Mouse (Mus musculus): ENCODE results near the gene Kank2.

The Kank2 gene

DNA sequence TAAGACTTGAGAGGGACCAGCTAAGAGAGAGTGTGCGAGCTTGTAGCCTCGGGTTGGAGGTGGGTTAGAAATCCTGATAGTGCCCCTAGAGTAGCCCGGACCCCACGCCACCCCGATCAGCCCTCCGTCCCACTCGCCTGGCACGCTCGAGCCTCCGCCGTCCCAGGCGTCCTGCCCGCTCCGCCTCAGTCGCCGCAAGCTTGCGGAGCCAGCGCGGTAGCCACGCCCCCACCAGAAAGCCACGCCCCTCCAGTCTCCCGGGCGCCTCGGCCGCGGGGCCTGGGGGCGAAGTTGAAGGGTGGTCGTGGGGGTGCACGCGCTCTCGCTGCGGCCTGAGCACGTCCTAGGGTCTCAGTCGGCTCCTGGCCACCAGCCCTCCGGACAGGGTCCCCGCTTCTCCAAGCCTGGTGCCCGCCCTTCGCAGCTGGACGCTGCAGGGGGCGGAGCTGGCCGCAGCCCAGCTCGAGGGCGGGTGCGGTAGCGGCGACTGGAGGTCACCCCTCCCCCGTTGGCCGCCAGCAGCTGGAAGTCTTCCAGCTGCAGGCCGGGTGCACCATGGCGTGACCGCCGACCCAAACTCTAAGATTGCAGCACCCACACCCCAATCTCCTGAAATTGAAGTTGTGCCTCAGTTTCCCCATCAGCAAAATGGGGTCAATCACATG is at the start of gene Kank2:
Gene Kank2 (minus strand): TSS at position 400 of the 665 bp plus-strand sequence.
- in situ Hi-C loops (cut with MboI, MseI), result no loop called here

DNA sequence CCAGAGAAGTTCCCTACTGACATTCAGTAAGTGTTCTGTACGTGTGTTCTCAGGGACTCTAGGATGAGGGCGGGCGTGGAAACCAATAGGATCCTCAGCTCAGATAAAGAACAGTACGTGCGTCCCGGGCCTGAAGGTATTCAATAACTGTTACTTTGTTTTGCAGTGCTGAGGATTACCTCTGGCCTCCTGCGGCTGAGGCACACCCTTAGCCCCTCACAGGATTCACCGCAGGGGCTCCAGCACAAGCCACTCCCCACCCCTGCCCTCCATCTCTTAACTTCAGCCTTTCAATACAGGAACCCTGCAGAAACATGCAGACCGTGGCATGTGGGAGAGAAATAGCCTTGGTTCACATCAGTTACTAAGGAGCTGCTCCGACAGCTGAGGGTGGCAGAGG is 49.4 kb upstream of the Kank2 start:
- in situ Hi-C loops (cut with MboI, MseI), result no loop called here

DNA sequence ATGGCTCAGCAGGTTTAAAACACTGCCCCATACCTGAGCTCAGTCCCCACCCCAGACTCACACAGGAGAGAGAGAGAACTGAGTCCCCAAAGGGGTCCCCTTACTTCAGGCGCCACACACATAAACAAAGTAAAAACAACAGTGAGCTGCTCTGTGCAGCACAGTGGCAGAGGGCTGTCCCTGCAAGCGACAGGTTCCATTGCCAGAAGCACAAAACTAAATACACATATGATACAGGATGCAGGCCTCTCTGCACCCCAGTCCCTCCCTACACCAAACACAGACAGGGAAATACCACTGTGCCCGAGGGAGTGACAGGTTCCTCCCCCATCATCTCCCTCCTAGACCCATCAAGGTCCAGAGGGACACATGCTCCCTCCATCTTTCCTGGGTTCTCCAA is 48.9 kb upstream of the Kank2 start:
- in situ Hi-C loops (cut with MboI, MseI), result no loop called here

DNA sequence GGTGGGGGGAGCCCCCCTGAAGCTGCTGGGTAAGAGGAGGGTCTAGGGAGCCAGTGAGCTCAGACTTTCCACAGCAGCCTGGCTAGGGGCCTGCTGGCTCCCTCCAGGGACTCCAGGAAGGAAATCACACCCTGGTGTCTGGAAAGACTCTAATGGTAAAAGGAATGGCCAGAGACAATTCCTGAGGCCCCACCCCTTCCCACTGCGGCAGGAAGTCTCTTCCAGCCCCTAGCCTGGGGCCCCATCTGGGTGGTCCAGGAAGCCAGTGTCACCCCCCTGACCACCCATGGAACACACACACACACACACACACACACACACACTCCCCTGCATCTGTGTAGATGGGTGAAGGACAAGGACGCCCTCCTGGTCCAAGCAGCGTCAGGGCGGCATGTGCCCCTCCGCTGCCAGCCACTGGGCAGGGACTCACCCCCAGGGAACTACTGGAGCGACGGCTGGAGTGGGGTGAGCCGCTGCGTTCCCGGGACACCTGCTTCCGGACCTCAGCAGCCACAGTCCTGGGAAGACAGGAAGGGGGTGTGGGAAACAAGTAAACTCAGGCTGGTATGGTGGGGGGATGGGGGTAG is 48.3 kb upstream of the Kank2 start:
- in situ Hi-C loops (cut with MboI, MseI), result no loop called here

DNA sequence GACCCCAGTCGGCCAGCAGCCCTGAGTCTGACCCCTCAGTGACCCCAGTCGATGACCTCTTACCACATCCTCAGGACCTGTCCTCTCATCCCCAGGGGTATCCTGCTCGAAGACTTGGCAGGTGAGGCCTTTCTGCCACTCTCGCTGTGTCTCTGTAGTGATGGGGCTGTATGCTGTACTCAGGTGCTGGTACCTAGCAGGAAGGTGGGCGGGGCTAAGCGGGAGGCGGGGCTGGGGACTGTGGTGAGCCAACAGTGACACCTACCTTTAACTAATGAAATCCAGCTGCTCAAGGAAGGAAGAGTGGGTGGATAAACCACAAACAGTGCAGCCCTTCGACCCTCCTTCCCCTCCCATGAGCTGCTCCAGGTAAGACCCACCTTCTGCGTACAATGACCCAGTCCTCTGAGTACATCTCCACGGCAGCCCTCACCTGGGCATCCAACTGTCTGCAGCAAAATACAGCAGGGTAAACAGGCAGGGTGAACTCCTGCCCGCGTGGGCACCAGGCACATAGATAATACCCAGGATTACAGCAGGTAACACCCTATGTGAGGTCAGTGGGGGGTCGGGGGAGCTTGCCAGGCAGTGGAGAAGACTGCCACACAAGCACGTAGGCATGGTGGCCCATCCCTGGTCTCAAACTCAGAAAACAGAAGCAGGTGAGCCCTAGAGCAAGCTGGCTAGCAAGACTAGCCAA is 47.0 kb upstream of the Kank2 start:
- in situ Hi-C loops (cut with MboI, MseI), result no loop called here

DNA sequence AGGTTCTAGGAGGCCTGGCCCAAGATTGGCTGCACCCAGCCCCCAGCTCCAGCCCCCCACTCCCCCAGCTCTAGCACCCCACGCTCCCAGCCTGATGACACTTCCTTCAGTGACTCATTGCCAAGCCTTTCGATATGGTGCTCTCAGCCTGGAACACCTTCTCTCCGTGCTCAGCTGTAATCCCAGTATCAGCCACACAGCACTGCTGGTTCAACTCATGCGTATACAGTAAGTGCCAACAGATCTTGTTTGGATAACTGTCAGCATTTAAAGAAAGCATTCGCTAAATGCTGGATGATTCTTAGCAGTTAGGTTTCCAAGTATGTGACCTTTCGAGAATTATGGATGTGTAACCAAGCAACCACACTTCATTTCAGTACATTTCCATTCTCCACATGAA is 44.5 kb upstream of the Kank2 start:
- in situ Hi-C loops (cut with MboI, MseI), result no loop called here

DNA sequence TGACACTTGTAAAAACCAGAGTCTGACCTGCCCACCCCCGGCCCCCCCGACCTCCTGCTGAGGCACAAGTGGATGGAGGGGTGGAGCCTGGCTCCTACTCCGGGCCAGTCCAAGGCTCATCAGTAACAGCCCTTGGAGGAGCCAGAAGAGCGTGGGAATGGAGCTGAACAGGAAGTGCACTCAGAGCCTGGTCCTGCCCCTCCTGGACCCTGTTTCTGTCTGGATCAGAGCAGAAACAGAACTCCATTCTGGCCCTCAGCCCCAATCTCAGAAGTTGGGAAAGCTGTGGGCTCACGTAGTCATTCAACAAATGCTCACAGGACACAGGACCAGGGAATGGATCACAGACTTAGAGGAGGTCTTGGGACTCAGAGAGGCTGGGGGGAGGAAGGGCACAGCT is 43.8 kb upstream of the Kank2 start:
- in situ Hi-C loops (cut with MboI, MseI), result no loop called here

DNA sequence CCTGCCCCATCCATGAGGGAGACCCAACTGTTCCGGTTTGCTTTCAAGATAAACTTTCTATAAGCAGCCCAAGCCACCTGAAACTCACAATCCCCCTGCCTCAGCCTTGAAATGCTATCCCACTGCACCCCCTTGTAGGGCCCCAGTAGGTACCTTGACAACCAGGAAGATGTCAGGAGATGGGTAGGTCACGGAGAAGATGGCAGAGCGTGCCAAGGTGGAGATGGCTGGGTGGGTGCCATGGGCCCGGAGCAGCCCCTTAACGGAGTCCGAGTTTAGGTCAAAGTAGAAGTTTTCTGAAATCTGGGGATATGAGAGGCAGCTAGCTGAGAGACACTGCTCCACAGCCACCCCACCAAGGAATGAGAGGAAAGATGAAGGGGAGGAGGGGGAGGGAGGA is 42.8 kb upstream of the Kank2 start:
- in situ Hi-C loops (cut with MboI, MseI), result no loop called here

DNA sequence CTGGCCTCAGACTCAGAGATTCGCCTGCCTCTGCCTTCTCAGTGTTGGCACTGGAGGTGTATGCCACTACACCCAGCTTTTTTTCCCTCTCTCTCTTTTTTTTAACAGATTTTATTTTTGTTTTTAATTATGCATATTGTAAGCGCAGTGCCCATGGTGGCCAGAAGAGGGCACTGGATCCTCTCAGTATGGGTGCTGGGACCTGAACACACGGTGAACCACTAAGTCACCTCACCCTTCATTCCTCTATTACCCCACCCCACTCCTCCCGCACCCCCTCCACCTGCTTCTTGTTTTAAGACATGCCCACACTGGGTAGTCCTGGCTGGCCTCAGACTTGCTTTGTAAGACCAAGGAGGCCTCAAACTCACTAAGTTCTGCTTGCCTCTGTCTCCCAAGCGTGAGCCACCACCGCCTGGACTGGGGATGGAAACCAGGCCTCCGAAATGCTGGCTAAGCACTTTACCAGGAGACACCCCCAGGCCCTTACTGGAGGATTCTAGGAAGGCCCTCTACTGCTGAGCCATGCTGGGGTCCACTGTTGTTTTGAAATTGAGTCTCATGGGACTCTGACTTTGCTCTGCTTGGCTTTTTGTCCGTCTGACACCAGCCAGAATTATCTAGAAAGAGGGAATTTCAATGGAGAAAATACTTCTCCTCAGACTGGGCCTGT is 41.7 kb upstream of the Kank2 start:
- in situ Hi-C loops (cut with MboI, MseI), result no loop called here

DNA sequence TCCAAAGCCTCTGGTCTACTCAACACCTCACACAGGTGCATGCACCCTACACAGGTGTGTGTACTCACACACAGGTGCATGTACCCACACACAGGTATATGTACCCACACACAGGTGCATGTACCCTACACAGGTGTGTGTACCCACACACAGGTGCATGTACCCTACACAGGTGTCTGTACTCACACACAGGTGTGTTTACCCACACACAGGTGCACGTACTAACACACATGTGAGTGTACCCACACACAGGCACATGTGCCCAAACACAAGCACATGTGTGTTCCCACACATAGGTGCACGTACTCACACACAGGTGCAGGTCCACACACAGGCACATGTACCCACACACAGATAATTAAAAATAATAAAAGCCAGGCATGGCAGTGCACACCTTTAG is 39.1 kb upstream of the Kank2 start:
- in situ Hi-C loops (cut with MboI, MseI), result no loop called here

DNA sequence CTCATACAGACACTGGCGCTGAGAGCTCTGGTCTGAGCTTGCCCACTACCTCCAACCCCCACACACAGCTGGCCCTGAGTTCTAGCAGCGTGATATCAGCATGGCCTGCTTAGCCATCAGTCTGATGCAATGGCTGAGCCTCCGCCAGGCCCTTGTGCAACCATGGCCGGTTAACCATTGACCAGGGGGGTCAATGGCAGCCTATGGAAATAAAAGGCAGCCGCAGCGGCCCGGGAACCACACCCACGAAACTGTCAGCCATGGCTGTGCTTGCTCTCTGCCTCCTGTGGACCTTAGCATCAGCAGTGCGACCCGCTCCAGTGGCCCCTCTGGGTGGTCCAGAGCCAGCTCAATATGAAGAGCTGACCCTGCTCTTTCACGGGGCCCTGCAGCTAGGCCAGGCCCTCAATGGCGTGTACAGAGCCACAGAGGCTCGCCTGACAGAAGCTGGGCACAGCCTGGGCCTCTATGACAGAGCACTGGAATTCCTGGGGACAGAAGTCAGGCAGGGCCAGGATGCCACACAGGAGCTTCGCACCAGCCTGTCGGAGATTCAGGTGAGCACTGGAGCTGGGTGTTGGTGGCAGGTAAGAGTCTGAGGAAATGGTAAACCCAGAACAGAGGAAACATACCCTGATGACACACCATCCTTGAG is 36.8 kb upstream of the Kank2 start, which contains the start of gene Angptl8:
Gene Angptl8 (plus strand): TSS at position 253 of the 655 bp plus-strand sequence.
- in situ Hi-C loops (cut with MboI, MseI), result no loop called here

DNA sequence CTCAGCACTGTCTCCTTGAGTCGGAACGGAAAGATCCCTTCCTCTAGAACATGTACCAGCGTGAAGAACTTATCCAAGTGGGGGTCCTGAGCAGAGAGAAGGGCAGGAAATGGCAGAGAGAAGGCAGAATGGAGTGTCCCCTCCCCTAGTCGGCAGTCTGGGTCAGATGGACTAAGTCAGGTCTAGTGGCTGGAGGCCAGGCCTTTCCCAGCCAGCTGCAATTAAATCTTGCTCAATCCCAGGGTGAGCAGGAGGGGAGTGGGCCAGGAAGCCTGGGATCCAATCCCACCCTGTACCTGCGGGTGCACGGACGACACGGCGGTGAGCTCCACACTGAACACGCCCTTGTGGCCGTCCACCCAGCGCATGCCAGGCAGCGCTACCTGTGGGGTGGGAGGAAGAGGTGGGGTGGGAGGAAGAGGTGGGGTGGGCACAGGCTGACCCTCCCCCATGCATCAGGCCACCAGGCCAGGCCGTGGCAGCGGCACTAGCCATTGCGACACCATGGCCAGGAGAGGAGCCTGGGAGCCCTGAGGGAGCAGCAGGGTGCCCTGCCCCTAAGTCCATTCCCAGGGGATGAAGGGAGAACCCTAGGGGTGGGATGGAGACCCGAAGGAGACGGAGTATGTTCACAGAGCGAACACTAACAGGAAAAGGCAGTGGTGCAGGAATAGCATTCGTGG is 33.2 kb upstream of the Kank2 start:
- in situ Hi-C loops (cut with MboI, MseI), result no loop called here

DNA sequence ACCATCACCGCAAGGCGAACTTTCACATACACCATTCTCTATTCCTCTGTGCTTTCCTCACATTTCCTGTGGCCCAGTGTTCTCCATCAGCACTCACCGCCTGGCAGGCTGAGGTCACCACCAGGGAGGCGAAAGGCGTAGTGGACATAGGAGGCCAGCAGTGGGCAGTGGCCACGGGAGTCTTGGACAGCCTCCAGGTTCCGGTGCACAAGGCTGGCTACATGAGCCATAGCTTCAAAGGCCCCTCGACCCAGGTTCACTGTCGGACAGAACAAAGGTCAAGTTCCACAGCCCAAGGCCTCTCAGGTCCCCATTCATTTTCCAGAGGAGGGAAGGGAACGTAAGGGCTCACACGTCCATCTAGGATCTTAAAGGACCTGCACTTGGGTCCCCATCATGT is 32.4 kb upstream of the Kank2 start:
- in situ Hi-C loops (cut with MboI, MseI), result no loop called here

DNA sequence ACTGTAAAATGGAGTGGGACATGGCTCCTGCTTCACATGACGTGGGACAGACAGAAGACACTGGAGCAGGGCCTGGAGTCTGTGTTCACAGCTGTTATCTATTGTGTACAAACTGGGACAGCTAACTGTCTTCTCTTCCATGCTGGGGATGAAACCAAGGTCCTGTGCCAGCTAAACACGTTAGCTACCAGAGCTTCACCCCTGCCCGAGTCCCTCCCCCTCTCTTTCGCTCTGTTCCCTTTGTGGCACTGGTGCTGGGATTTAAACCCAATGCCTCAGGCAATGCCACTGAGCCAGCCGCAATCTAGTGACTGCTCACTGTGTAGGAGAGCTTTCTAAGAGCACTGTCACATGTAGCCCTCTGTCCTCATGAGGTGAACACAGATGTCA is 31.9 kb upstream of the Kank2 start:
- in situ Hi-C loops (cut with MboI, MseI), result no loop called here

DNA sequence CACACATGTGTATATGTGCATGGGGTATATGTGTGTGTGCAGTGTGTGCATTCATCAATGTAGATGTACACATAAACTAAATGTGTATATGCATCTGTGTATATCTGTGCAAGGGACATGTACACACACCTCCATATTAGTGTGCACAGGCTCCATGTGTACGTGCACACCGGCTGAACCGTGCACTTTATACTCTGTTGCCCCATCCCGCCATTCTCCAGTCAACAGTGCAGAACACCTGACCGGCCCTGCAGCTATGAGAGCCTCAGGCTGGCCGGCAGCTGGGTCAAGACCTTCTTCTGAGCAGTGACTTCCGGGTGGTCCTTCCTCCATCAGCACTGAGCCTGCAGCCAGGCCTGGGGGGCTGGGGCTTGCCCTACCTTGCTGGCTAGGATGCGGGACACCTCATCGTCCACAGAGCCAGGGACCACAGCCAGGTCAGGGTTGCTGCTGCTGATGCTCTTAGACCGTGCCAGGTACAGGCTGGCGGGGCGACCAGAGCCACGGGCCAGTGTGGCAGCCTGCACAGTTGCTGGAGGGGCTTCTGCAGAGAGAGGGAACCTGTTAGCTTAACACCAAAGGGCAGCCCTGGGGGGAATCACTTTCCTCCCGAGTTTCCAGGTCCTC is 31.4 kb upstream of the Kank2 start:
- in situ Hi-C loops (cut with MboI, MseI), result no loop called here

DNA sequence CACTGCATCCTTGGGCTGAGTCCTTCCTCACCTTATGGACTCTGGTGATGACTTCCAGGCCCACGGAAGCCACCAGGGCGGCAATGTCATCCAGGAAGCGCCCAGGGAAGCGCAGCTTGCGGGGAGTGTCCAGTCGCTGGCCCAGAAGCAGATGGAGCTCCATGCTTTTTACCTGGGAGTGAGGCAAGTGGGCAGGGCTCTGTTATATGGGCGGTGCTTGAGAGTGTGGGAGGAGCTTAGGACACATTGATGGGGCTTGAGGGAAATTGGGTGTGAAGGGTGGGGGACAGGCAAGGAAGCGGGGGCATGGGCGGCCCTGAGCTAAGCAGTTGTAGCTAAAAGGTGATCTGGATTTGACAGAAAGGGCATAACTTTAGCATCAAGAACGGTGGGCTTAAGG is 25.8 kb upstream of the Kank2 start:
- in situ Hi-C loops (cut with MboI, MseI), result no loop called here

DNA sequence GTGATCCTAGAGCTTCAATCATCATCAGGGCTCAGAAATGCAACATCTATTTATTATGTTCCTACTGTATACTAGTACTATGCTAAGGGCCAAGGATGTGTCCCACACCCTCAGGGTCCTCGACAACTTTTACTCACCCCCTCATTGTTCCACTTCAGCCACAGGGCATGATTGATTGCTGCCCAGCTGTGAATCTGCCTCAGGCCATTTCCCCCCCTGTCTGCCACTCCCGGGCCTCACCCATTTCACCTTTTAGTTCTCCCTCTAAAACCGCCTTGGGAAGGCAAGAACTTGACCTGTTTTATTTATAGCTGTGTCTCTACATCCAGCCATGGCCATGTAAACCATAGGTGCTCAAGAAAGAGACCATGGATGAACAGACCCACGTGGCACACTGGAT is 25.4 kb upstream of the Kank2 start:
- in situ Hi-C loops (cut with MboI, MseI), result no loop called here

DNA sequence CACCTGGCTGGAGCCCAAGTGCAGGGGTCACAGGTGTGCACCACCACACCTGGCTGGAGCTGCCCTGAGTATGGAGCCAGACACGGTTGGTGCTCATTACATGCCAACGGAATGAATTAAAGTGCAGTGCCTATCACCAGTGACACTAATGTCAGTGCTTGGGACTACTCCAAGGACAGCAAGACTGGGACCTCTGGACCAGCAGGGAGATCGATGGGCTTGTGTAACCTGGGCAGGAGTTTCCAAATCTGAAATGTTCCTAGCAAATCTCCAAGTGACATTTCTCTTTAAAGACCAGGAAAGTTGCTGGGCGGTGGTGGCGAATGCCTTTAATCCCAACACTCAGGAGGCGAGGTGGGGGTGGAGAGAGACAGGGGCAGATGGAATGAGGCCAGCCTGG is 24.1 kb upstream of the Kank2 start:
- in situ Hi-C loops (cut with MboI, MseI), result no loop called here

DNA sequence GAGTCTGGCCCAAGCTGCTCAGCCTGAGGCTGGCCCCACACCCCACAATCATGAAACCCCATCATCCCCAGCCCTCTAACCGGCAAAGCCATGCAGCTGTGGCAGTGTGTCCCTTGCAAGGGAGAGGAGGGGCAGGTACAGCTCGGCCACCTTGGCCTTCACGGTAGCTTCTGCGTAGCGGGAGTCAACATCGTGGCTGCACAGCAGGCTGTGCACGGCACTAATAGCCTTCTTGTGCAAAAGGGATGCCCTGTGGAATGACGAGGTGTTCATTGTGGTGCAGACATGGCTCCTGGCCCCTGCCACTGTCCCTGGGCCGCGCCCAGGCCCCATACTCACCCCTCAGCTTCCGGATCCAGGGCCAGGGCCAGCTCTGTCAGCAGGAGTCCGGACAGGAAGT is 21.6 kb upstream of the Kank2 start:
- in situ Hi-C loops (cut with MboI, MseI), result no loop called here

DNA sequence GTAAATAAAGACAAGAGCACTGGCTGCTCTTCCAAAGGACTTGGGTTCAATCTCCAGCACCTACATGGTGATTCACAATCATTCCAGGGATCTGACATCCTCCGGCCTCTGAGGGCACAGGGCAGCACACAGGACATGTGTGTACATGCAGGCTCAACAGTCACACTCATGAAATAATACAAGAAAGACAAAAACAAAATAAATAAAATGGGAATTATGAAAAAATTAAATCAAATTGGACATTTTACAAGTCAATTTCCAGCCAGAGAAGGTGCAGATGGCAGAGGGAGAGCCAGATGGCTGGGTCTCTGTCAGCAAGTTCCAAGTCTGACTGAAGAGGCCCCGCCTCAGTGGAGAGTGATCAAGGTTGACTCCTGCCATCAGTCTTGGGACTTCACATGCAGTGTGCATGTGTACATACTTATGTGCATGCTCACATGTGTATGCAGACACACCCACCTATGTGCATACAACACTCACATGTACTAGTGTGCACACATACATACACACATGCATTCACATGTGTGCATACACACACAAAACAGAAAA is 20.7 kb upstream of the Kank2 start:
- in situ Hi-C loops (cut with MboI, MseI), result no loop called here

DNA sequence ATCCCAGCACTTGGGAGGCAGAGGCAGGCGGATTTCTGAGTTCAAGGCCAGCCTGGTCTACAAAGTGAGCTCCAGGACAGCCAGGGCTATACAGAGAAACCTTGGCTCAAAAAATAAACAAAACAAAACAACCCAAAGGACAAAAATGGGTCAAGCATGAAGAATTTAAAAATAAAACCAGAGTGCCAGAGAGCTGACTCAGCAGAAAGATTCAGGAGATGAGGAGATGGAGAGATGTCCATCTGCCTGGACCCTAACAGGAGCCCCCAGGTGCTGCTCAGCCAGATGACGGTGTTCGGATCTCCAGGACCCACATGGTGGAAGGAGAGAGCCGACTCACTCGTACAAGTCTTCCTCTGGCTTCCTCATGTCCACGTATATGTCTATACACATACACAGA is 20.0 kb upstream of the Kank2 start:
- in situ Hi-C loops (cut with MboI, MseI), result no loop called here

Measured in T-helper 2 cell (primary cell).